Mouse (Mus musculus) stomach, postnatal 0 days (tissue): ENCODE measurements at regions not wholly inside any gene's neighbourhood (a gene's known extent, or its start where the extent isn't known, plus 50 kb on each side); places are given as distances from the start of the nearest gene placed in this dataset.

ENCODE experiments used
- ATAC-seq: fragments of 200-750 bp; cut with Nextera tagmentation; 2 replicates; pipeline ENCODE4 v1.8.0; 2017; ENCODE audit not compliant: low FRiP score, low TSS enrichment
- DNase-seq: peaks from one replicate; pipeline ENCODE4 v3.0.0-alpha.2; 2016; ENCODE audit warnings: low spot score
- H3K27ac ChIP-seq: fragments of 300-500 bp; sonication (generic); replicated peaks from 2 replicates; pipeline ENCODE4 v1.5.1; 2014; ENCODE audit warnings: mild to moderate bottlenecking, control low read depth
- H3K27me3 ChIP-seq: fragments of 300-500 bp; sonication (generic); 2 replicates; pipeline ENCODE4 v1.6.1; 2014; ENCODE audit warnings: low read length; ENCODE audit not compliant: control insufficient read depth, insufficient read depth
- H3K36me3 ChIP-seq: fragments of 300-500 bp; sonication (generic); 2 replicates; pipeline ENCODE4 v1.6.1; 2014; ENCODE audit warnings: low read length, mixed read lengths; ENCODE audit not compliant: control insufficient read depth, insufficient read depth
- H3K4me1 ChIP-seq: fragments of 300-500 bp; sonication (generic); replicated peaks from 2 replicates; pipeline ENCODE4 v1.6.1; 2014; ENCODE audit warnings: antibody characterized with exemption; ENCODE audit not compliant: control insufficient read depth, insufficient read depth
- H3K4me2 ChIP-seq: fragments of 300-500 bp; sonication (generic); replicated peaks from 2 replicates; pipeline ENCODE4 v1.6.1; 2014; ENCODE audit warnings: low read depth, mild to moderate bottlenecking, control low read depth, moderate library complexity
- H3K4me3 ChIP-seq: fragments of 300-500 bp; sonication (generic); 2 replicates; pipeline ENCODE4 v1.5.1; 2014; ENCODE audit warnings: low read depth, low read length, control low read depth
- H3K9ac ChIP-seq: fragments of 300-500 bp; sonication (generic); 2 replicates; pipeline ENCODE4 v1.6.1; 2014; ENCODE audit warnings: mild to moderate bottlenecking, low read length, control low read depth, mixed read lengths
- H3K9me3 ChIP-seq: fragments of 300-500 bp; sonication (generic); 2 replicates; pipeline ENCODE4 v1.6.1; 2016; ENCODE audit warnings: low read length; ENCODE audit not compliant: control insufficient read depth
- CTCF ChIP-seq: IDR thresholded peaks from 2 replicates; pipeline ENCODE4 v1.5.1; 2016; ENCODE audit warnings: antibody characterized with exemption, low read depth, mild to moderate bottlenecking, moderate library complexity
- EP300 ChIP-seq: optimal IDR thresholded peaks from 2 replicates; pipeline ENCODE3; 2016; ENCODE audit warnings: antibody characterized with exemption
- WGBS: fragments of 180-500 bp; shearing (Covaris S2); extraction: QIAGEN DNeasy Blood & Tissue Kit; methylation state at CpG from one replicate; pipeline ENCODE4 v1.1.7; 2014; 5-methylcytosine and 5-hydroxymethylcytosine counted together

DNA sequence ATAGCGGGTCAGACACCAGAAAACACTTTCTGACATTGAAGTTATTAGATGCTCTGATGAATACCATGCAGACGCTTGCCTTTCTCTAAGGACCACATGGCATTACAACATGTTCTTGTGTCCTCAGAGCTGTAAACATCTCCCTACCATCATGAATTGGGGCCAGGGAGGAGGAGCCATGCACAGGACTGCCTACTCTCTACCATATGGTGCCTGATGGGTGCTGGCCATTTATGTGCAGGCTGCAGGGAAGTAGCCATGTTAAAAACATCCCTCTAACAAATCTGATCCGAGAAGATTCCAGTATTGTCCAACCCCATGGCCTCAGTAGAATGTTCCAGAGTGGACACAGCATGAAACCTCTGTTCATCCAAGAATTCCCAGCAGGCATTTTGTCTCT is 330.1 kb upstream of the Camk1g start:
- ATAC-seq (no peak), DNase-seq (no peak)
- no peaks in the 10 kb centered on the region for H3K9me3 ChIP-seq
- TF ChIP-seq CTCF (no peak), EP300 (no peak)
- no peak overlapping the region for H3K9ac ChIP-seq
- no peak overlapping the region for H3K27ac ChIP-seq
- no peaks in the 10 kb centered on the region for H3K36me3 ChIP-seq
- WGBS: 76% methylated on average over 3 of the region's 3 CpGs
- H3K4me3 ChIP-seq: no peak overlapping the region
- H3K4me2 ChIP-seq: no peak overlapping the region
- no peaks in the 10 kb centered on the region for H3K4me1 ChIP-seq
- no peaks in the 10 kb centered on the region for H3K27me3 ChIP-seq

DNA sequence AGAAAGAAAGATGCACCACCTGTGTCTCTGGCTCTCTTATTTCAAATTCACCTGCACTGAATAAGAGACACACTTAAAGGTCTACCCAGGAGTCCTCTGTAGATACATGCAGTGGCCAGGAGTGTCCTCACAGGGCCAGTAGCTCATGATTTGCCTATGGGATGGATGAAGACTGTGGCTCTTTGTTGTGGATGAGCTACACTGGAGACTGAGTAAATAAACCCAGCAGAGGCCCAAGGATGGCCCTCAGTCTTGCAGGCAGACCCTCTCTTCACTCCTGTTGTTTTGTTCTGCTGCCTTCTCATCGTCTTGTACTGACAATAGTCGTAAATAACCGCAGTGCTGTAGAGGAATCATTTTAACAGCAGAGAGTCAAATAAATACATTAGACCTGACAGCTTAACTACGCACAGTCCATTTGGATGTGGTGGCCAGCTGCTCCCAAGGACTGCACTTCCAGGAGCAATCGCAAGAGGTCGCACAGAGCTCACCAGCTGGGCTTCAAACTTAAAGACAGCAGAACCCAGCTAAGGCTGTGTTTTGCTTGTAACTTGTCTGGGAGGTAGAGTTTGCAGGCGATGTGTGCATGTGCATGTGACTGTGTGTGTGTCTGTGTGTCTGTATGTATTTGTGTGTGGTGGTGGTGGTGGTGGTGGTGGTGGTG is 328.6 kb upstream of the Camk1g start:
- Histone ChIP-seq H3K36me3 (no peaks in the 10 kb centered on the region), H3K4me2 (no peak overlapping the region), H3K27ac (no peak overlapping the region), H3K4me1 (no peaks in the 10 kb centered on the region), H3K9me3 (no peaks in the 10 kb centered on the region), H3K27me3 (no peaks in the 10 kb centered on the region), H3K9ac (no peak overlapping the region), H3K4me3 (no peak overlapping the region)
- ATAC-seq (peak; percentile 53; the same call in 1 of the 2 replicates), DNase-seq (peak; percentile 81)
- TF ChIP-seq EP300 (no peak), CTCF (peak; percentile 98)
- 12% methylated on average over 7 of the region's 7 CpGs for WGBS

DNA sequence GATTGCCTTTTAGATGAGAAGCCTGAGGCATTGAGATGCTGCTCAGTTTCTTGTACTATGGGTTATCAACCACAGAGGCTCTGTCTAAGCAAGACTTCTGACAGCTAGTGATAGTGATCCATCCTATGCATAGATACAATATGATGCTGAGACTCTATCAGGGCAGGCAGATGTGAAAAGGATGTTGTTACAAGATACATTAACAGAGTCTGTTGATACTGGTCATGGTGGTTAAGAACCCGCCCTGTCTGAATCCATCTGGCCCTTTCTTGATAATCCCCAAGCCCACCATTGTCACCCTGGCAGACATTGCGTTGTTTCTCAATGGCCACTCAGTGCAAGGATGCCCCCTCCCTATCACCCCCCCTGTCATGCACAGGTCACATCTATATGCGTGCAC is 327.8 kb upstream of the Camk1g start:
- Histone ChIP-seq H3K27ac (no peak overlapping the region), H3K27me3 (no peaks in the 10 kb centered on the region), H3K4me3 (no peak overlapping the region), H3K9ac (no peak overlapping the region), H3K4me1 (no peaks in the 10 kb centered on the region), H3K36me3 (no peaks in the 10 kb centered on the region), H3K4me2 (no peak overlapping the region), H3K9me3 (no peaks in the 10 kb centered on the region)
- WGBS: 92% methylated on average over 3 of the region's 3 CpGs
- TF ChIP-seq EP300 (no peak), CTCF (no peak)
- DNase-seq: no peak
- no peak for ATAC-seq

DNA sequence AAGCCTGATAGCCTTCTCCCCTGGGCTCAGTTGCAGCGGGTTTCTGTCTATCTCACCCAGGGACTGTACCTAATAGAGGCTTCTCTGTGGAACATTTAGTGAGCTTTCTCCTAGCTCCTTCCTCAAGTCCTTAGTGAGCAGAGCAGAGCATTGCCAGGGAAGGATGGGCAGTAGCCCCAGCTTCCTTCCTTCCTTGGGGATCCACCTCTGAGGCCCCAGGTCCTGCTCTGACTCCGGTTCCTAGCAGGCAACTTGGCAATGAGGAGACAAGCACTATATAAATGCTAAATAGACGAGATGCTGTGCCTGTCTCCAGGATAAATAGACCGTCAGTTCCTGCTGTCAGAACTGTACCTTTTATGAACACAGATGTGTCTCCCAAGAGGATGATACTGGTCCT is 326.9 kb upstream of the Camk1g start:
- 63% methylated on average over 4 of the region's 4 CpGs for WGBS

DNA sequence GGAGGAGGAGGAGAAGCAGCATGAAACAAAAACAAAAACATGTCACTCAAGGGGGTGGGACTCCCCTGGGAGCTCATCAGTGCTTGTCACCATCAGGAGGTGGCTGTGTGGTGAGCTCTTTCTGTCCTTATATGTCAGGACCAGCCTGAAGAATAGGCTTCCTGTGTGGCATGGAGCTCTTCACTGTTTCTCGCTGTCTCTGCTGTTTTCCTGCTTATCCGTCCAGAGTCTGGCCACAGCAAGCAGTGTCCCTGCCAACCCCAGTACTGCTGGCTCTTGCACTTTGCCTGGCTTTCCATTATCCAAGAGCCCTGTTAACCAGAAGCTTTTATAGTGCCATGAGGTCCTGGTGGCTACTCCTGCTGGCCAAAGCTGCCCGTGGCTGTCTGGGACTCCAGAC is 322.9 kb upstream of the Camk1g start:
- no peaks in the 10 kb centered on the region for H3K27me3 ChIP-seq
- no peaks in the 10 kb centered on the region for H3K4me1 ChIP-seq
- H3K4me3 ChIP-seq: no peak overlapping the region
- TF ChIP-seq CTCF (no peak), EP300 (no peak)
- WGBS: 32% methylated on average over 3 of the region's 3 CpGs
- DNase-seq (no peak), ATAC-seq (no peak)
- no peaks in the 10 kb centered on the region for H3K9me3 ChIP-seq
- H3K36me3 ChIP-seq: no peaks in the 10 kb centered on the region
- no peak overlapping the region for H3K9ac ChIP-seq
- no peak overlapping the region for H3K4me2 ChIP-seq
- no peak overlapping the region for H3K27ac ChIP-seq

More for the DNA sequence above, 326.9 kb upstream of the Camk1g start:
- Histone ChIP-seq H3K9ac (no peak overlapping the region), H3K27ac (no peak overlapping the region), H3K4me1 (no peaks in the 10 kb centered on the region), H3K4me3 (no peak overlapping the region), H3K36me3 (no peaks in the 10 kb centered on the region), H3K9me3 (no peaks in the 10 kb centered on the region), H3K27me3 (no peaks in the 10 kb centered on the region), H3K4me2 (no peak overlapping the region)
- ATAC-seq (no peak), DNase-seq (no peak)
- TF ChIP-seq CTCF (no peak), EP300 (no peak)

DNA sequence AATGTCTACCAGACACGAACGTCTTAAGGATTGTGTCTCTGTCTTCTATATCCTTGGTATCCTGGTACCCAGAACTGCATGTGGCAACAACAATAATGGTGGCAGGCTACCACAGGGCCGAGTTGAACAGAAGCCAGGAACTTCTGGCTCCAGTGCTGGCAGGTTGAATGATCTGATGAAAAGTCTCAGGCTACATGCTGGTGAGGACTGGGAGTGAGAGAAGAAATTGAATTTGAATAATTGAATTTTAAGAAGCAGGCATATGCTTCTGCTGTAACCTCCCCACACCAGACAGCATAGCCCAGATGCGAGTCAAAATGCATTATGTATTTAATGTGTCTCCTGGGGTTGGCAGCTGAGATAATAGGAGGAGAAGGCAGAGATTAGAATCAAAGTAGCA is 319.5 kb upstream of the Camk1g start:
- WGBS: 63% methylated on average over 4 of the region's 4 CpGs
- H3K27ac ChIP-seq: no peak overlapping the region
- H3K36me3 ChIP-seq: no peaks in the 10 kb centered on the region
- ATAC-seq: no peak
- no peak overlapping the region for H3K4me3 ChIP-seq
- no peak overlapping the region for H3K9ac ChIP-seq
- H3K9me3 ChIP-seq: no peaks in the 10 kb centered on the region
- H3K4me2 ChIP-seq: no peak overlapping the region
- no peaks in the 10 kb centered on the region for H3K27me3 ChIP-seq
- DNase-seq: no peak
- TF ChIP-seq CTCF (no peak), EP300 (no peak)
- no peaks in the 10 kb centered on the region for H3K4me1 ChIP-seq
